Mouse (Mus musculus) heart, postnatal 0 days (tissue): Measurements from ENCODE around the gene Mdp1.

Experiments
- CTCF ChIP-seq: IDR thresholded peaks from 2 replicates; pipeline ENCODE4 v1.5.1; 2016; ENCODE audit warnings: antibody characterized with exemption, control low read depth, low read depth
- EP300 ChIP-seq: IDR thresholded peaks from 2 replicates; pipeline ENCODE4 v1.6.1; 2016; ENCODE audit warnings: antibody characterized with exemption, low read depth

DNA sequence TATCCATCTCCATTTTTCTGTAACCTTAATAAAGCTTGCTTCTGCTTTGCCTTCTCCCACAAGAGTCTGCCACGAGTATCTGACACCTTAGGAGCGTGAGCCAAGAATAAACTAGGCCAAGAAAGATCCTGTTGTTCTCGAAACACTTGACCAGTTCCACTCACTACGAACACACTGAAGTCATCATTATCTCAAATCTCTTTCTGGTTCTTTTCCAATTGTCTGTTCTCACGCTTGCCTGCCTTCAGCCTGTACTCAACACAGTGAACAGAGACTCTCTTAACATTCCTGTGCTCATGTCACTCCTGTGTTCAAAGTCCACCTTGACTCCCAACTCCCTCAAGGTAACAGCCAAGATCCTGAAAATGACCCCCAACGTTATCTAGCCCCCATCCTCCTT lies 47.0 kb downstream of the Mdp1 start:
- TF ChIP-seq CTCF (no peak), EP300 (no peak)
